Mouse (Mus musculus): ENCODE measurements around the gene Cactin.

The Cactin gene

DNA sequence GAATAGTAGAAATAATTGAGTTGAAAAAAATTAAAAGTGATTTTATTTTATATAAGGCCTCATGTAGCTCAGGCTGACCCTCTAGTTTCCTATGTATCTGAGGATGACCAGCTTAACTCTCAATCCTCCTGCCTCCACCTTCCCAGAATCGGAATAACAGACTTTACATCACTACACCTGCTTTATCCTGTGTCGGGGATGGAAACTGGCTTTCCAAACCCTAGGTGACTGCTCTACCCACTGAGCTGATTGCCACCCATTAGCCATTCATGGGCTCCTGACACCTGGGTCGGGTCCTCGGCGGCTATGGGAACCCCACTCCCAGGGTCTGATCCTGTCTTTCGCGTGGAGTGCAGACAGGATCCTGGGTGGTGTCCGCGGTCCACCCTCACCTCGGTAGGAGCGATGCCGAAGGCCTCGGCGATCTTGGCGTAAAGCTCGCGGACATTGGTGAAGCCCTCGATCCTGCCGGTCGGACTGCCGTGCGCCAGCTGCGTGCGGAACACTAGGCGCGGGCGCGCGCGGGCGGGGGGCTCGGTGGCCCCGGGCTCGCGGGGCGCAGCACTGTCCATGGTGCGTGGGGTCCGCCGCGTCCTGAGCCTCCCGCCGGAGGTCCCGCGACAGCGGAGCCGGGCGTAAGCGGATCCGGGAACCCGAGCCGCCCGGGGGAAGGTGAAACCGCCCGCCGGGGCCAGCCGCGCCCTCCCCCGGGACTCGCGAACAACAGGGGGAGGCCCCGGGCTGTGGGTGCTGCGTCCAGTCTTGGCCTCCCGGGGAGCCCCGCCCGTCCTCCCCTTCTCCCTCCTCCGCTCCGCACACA lies 22.0 kb downstream of the Cactin start, which contains the start of gene Gipc3:
Gene Gipc3, minus strand, starts transcription at position 581 of the 820 bp plus-strand sequence.
- peak; percentile 52 for DNase-seq (ENCODE audit: low spot score)

DNA sequence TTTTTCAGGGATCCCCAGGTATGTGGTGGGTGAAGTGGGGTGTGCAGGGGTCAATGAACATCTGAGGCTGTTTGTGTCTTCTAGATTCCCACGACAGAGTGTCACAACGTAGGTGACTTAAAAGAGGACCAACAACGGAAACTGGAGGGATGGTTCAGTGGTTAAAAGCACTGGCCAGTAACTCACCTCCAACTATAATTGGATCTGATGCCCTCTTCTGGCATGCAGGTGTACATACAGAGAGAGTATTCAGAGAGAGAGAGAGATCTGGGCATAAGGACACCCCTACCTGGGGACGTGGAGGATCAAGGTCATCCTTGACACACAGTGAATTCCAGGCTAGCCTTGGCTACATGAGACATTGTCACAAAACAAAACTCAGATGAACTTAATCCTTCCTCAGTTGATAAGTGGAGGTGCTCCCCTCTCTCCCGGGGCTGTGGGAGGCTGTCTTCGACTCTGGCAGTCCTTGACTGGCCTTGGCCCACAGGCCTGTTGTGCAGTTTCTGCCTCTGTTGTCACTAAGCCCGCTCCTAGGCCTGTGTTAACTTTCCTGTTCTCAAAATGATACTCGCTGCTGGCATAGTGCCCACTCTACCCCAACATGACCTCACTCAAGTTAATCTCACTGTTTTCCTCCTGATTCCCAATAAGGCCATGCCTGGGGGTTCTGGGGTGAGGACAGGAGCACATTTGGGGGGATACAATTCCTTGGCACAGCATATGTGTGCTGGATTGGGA lies 23.7 kb downstream of the Cactin start:
- DNase-seq (ENCODE audit: low spot score): peak; percentile 51

DNA sequence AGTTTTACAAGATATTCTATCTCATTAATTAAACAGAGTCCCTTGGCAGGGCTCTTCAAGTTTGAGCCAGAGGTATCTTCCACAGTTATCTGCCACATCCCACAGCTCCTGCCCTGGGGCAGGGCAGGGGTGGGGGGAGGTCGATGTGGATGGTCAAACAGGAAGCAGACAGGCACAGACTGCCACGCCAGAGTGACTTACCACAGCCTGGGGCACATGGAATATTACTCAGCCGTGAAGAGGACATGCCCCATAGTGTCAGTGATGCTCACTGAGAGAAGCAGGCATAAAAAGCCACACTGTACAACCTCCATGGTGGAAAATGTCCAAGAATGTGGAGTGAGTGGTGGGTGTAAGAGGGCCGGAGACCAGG lies 24.2 kb downstream of the Cactin start:
- DNase-seq (ENCODE audit: low spot score): no peak

DNA sequence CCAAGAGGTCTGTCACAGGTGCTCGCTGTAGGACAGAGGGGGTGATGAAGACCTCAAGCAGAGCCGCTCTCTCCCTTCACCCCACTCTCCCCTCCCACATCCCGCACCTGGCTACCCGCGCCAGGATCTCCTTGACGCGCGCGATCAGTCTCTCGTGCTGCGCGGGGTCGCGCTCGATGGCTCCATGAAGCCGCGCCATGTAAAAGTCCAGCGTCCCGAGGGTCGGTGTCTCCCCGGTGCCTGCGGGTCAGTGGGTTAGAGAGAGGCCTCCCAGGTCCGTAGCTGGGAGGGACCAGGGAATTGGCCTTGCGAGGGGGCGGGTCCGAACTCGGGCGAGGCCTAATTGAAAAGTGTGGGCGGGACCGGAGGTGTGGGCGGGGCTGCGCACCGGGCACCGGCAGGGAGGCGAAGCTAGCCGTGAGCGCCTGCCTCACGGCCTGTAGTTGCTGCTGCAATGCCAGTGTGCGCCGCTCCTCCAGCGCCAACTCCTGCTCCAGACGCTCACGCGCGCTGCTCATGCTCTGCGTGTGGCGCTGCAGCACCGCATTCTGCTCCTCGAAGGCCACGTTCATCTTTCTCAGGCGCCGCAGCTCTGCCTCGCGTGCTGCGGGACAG lies 25.7 kb downstream of the Cactin start:
- peak; percentile 67 for DNase-seq (ENCODE audit: low spot score)

DNA sequence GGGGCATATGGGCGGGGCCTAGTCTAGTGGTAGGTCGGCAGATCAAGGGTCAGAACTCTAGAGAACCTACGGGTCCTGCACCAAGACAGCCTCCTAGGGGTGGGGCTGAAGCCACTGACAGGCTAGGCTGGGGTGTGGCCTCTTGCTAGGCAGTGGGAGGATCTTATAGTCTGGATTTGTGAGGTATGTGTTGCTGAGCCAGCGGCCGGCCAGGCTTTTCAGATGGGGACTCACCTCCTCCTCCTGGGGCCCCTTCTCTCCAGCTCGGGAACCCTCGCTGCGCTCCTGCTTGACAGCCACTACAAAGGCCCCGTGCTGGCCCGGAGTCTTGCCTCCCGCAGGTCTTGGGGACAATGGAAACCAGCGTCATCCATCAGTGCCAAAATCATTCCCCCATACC lies 28.2 kb downstream of the Cactin start:
- no peak for DNase-seq (ENCODE audit: low spot score)

DNA sequence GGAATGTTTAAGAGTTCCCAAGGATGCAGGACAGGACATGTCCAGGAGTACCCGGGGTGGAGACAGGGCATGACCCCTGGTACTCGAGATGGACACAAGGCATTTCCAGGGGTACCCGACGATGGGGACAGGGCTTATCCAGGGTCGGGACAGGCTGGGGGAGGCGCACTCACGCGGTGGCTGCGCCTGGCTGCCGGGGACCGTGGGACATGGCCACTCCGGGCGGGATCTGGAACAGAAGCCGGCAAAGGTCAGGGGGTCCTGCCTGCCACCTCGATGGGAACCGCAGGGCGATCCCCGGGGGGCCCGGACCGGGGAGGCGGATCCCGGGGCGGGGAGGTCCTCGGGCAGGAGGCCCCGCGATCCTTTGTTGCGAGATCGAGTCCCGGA lies 29.1 kb downstream of the Cactin start:
- no peak for DNase-seq (ENCODE audit: low spot score)

DNA sequence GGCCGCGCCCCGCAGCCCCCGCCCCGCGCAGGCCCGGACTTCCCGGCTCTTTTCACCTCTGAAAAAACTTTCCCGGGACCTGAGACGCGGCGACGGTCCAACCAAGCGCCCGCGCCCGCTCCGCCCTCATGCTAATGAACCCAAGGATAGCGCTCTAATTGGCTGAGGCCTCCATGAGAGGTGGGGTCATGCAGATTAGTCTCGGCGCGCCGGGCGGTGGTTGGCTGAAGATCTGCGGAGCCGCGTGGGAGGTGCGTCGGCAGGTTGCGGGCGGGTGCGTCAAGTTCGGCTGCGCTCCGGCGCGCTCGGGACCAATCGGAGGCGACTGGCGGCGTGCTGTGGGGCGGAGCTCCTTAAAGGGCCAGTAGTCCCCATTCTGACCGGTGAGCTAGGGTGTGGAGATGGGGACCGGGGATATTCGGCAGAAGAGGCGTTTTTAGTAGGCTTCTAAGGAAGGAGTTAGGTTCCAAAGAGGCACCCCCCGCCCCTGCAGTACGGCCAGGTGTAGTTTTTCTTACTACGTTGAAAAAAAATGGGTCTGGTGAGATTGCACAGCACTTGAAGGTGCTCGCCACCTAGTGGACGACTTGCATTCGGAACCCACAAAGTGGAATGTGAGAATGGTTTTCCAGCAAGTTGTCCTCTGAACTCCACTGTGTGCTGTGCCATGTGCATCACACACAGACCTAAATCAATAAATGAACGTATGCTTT lies 29.6 kb downstream of the Cactin start, which contains the start of gene Hmg20b:
Gene Hmg20b, minus strand, starts transcription at position 130 of the 713 bp plus-strand sequence.
- peak; percentile 99 for DNase-seq (ENCODE audit: low spot score)

DNA sequence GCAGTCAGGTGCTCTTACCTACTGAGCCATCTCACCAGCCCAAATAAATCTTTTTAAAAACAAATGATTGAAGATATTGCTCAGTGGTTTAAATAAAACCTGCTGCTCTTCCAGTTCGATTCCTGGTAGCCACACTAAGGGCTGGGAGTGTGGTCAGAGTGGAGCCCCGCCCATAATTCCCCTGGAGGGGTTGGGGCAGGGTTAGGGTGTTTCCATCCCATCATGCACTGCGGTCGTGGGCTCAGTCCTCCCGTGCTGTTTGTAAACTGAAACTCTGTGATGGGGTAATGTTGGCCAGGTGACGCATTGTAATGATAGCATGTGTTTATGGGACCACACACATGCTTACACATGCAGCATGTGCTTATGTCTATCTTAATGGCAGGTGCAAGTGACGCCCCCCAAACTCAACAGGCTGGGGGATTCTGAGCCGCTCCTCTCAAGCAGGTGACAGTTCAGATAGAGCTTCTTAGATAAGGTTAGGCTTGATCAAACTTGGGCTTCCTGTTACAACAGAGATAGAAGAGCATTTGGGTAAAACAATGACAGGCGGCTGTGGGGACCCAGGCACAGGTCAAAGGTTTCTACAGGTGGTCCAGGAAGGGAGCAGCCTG lies 30.9 kb downstream of the Cactin start:
- DNase-seq (ENCODE audit: low spot score): no peak

DNA sequence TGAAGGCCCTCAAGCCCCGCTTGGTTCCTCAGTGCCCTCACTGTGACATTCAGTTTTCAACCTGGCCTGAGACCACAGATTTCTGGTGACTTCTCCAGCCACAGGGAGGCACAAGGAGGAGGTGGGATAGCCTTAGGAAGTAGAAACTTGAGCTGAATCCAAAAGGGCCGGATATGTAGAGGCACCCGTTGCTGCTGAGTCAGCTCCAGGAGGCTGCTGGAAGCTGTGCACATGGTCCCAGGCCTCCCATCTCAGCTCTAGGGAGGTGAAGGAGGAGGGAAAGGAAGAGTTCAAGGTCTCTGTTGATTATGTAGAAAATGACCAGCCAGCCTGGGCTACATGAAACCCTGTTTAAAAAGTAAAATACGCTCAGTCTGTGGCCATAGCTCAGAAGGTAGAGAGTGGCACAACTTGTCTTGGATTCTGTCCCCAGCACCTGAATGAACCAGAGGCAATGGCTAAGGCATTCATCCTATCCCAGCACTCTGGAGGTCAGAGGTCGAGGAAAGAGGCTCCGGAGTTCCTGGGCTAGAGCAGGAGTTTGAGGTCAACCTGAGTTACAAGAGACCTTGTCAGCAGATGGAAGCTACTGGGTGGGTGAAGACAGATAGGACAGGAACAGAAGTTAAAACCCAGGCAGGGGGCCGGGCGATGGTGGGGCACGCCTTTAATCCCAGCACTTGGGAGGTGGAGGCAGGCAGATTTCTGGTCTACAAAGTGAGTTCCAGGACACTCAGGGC lies 34.0 kb downstream of the Cactin start:
- no peak for DNase-seq (ENCODE audit: low spot score)

DNA sequence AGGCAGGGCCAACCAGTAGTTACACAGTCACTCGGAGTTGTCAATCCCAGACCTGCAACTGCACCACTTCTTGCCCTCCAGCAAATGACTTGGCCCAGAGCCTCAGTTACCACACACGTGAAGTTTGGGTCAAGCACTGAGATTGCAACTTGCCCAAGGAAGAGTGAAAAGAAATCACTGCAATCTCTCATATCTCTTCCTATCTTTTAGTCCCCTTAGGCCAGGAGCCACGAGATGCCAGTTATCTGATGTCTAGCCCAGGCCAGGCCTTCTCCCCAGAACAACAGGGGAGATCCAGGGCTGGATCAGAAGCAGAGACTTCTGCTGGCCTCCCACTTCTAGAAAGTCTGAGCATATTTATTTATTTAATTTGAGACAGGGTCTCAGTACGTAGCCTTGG lies 34.6 kb downstream of the Cactin start:
- no peak for DNase-seq (ENCODE audit: low spot score)

DNA sequence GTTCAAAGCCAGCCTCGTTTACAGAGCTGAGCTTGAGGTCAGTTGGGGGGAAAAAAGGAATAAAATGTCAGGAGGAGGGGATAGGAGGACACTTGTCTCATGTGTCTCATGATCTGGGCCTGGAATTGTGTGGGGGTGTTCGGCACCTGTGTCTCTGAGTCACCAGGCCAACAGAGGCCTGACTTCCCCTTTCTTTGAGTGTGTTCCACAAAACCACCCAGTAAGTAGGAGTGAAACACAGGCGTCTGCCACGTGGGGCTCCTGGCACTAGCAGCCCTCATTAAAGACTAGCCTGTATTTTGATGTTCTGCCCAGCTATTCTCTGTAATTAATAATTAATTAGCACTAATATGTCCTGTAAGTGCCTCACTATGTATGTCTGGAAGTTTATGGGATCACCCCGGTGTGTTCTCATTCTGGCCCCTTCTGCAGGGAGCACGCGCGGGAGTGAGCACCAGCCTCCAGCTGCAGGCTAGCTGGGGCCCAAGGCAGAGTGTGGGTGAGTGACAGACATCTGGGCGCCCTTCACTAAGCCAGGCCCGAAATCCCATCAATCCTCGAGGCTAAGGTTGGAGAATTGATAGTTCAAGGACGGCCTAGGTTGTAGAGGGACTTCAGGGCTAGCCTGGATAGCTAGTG lies 35.6 kb downstream of the Cactin start:
- no peak for DNase-seq (ENCODE audit: low spot score)

DNA sequence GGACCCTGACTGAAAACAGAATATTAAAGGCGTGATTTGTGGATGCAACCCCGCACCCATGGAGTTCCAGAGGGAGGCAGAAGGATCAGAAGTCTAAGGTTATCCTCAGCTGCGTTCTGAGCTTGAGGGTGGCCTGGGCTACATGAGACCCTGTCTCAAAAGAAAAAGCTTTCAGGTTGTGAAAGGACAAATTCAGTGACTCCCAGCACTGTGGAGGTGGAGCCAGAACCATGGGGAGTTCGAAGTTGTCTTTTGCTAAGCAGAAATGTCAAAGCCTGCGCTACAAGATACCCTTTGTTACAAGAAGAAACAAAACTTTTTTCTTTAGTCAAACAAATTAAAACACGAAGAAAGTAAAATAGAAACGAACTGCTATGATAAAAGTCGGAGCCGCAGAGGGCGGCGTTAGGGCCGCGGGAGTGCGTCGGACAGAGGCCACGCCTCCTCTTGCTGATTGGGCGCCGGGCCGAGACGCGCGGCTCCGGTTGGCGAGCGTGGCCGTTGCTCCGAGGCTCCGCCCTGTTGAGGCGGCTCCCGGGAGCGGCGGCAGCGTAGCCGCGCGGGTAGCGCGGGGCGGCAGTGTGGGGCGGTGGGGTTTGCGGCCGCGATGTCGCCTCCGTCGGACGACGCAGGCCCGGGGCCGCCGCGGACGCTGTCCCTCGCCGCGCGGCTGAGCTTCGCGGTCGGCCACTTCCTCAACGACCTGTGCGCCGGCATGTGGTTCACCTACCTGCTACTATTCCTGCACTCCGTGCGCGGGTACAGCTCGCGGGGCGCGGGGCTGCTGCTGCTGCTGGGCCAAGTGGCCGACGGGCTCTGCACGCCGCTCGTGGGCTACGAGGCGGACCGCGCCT lies 36.3 kb downstream of the Cactin start, which contains the start of gene Mfsd12:
Gene Mfsd12, plus strand, starts transcription at position 501 of the 854 bp plus-strand sequence.
- DNase-seq (ENCODE audit: low spot score): peak; percentile 91

DNA sequence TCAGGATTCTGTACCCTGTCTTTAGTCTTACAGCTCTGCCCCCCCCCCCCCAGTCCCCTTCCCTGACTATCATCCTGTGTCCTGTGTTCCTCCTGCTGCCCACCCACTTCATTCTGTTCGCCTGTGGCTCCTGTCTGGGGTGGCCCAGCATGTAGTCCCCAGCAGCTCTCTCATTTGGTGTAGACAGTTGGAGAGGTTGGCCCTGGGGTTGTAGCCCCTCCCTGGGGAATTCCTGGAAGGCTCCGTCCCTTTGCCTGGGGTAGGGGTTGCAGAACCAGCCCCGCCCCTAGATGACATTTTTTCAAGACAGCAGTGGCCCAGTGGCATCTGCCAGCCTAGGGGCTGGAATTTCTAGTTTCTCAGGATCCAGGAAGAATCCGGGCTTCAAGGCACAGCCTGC lies 37.3 kb downstream of the Cactin start:
- DNase-seq (ENCODE audit: low spot score): no peak

DNA sequence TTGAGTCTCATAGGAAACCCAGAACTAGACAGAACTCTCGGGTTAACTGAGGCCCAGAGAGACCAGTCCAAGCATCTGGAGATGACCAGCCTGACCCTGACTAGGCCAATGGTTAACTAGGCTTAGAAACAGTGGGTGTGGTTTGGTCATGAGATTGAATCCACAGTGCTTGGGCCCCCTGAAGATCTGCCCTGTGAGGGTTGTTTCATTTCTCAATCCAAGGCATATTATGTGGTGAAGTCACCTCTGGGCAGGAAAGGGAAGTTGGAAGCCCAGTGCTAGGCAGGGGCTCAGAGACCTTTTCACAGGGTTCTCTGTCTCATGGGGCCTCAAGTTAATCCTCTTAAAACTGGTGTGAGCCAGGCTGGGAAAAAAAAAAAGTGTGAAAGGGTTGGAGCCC lies 37.9 kb downstream of the Cactin start:
- no peak for DNase-seq (ENCODE audit: low spot score)

DNA sequence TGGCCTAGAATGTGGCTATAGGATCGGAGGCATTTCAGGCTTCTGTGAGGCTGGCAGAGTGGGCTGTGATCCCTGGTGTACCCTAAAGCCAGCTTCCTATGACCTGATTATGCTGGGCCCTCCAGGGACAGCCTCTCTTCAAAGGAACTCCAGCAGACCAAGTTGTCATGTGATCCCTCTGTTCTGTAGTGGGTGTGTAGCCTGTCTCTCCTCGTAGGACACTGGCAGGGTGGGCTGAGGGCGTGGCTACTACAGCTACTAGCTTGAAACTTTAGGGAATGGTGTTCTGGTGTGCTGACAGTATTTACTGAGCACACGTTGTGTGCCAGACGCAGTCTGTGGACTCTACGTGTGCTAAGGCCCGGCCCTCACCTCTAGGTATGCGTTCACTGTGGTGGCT lies 39.8 kb downstream of the Cactin start:
- DNase-seq (ENCODE audit: low spot score): no peak

DNA sequence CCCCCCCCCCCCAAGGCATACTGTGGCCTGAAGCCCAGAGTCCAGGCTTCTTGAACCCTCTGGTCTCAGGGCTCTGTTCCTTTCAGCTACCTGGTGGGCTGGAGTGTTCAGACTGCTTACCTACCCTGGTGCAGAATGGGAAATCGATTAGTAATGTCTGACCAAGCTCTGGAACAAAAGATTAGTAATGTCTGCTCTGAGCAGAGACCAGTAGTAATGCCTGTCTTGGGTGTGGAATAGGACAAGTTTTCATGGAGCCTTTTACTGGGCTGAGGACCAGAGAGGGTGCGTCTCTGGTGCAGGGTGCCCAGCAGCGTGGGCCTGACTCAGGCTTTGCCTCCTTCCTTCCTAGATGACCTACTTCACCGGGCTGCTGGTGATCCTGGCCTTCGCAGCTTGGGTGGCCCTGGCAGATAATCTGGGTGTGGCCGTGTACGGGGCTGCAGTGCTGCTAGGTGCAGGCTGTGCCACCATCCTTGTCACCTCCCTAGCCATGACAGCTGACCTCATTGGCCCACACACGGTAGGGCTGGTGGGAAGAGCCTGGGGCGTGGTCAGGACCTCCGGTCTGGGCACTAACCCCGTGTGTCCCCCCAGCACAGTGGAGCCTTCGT lies 41.5 kb downstream of the Cactin start:
- DNase-seq (ENCODE audit: low spot score): no peak

DNA sequence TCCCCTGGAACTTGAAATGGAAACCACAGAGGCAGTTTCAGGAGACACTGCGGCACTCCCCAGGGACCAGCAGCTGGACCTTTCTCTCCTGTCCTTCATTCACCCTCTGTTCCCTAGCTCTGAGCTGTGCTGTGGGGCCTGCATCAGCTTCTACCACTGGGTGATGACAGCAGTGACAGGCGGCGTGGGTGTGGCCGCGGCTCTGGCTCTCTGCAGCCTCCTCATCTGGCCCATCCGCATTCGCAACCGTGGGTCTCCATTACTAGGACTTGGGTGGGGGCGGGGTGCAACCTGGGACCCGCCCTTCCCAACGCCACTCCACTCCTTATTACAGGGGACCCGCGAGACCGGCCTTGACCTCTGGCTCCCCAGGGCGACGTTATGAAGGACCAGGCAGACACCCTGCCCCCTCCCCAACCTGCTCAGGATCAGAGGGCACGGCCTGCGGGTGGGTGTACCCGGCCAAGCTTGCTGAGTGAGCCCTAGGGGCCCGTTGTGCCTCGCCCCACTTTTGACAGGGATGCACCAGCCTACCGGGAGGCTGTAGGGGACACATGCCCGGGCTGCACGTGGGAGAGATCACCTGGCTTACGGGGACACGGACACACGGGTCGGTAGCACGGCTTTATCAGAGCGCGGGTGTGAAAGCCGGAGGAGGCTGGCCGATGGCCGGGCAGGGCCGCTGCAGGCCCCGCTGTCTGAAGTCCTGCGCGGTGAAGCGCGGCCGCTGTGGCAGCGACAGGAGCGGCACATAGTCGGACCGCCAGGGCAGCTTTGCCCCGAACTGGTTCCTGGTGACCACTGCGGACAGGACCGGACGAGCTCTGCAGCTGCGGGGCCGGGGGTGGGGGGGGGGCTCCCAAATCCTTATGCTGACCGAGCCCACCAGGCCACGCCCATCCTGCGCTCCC lies 42.8 kb downstream of the Cactin start:
- no peak for DNase-seq (ENCODE audit: low spot score)

DNA sequence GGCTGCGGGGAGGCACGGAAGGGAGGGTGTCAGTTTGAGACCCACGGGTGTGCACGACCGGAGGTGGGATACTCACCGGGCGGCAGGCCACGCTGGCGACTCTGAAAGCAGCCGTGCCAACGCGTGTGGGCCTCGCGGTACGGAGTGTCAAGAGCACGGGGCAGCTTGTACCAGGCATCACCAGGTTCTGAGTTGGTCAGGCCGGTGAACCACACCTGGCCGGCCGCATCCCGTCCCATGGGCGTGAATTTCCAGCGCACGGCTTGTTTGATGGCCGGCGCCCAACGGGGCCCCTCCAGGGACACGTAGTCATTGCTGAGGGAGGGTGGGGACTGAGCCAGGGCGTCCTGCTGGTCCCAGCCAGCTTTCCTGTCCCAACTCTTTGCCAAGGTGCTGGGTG lies 43.8 kb downstream of the Cactin start:
- no peak for DNase-seq (ENCODE audit: low spot score)
